Mouse (Mus musculus) intestine, embryonic 16.5 days (tissue): ENCODE data around the gene Psg17. TPM values are rescaled to one million over a fixed set of nuclear protein-coding genes. Genes with fewer than 3 reads are reported as not detected.
"Not testable (repeated sequence)": the region's sequence is repeated elsewhere in the genome, so short reads cannot be mapped to it uniquely, and the experiment has no call there.

Experiments used
- ATAC-seq: fragments of 200-750 bp; cut with Nextera tagmentation; 2 replicates; pipeline ENCODE4 v1.8.0; 2017; ENCODE audit warnings: moderate TSS enrichment, moderate library complexity
- H3K27ac ChIP-seq: fragments of 300-500 bp; sonication (generic); 2 replicates; pipeline ENCODE4 v1.5.1; 2014; ENCODE audit warnings: mild to moderate bottlenecking, low read length
- H3K27me3 ChIP-seq: fragments of 300-500 bp; sonication (generic); replicated peaks from 2 replicates; pipeline ENCODE4 v1.6.1; 2014; ENCODE audit warnings: low read length, control low read depth, mixed read lengths; ENCODE audit not compliant: control insufficient read depth, insufficient read depth
- H3K36me3 ChIP-seq: fragments of 300-500 bp; sonication (generic); 2 replicates; pipeline ENCODE4 v1.6.1; 2014; ENCODE audit warnings: low read length, control low read depth; ENCODE audit not compliant: control insufficient read depth, insufficient read depth
- H3K4me1 ChIP-seq: fragments of 300-500 bp; sonication (generic); 2 replicates; pipeline ENCODE4 v1.6.1; 2014; ENCODE audit warnings: low read length, control low read depth, mixed read lengths; ENCODE audit not compliant: control insufficient read depth, insufficient read depth
- H3K4me2 ChIP-seq: fragments of 300-500 bp; sonication (generic); 2 replicates; pipeline ENCODE4 v1.6.1; 2014; ENCODE audit warnings: low read depth, low read length, control low read depth
- H3K4me3 ChIP-seq: fragments of 300-500 bp; sonication (generic); 2 replicates; pipeline ENCODE4 v1.5.1; 2014; ENCODE audit warnings: mild to moderate bottlenecking, low read length
- H3K9ac ChIP-seq: fragments of 300-500 bp; sonication (generic); 2 replicates; pipeline ENCODE4 v1.6.1; 2014; ENCODE audit warnings: low read depth, low read length
- H3K9me3 ChIP-seq: fragments of 300-500 bp; sonication (generic); 2 replicates; pipeline ENCODE4 v1.6.1; 2016; ENCODE audit warnings: low read length, control low read depth; ENCODE audit not compliant: control insufficient read depth
- WGBS: fragments of 180-500 bp; shearing (Covaris S2); extraction: QIAGEN DNeasy Blood & Tissue Kit; methylation state at CpG from one replicate; pipeline ENCODE4 v1.1.7; 2014; 5-methylcytosine and 5-hydroxymethylcytosine counted together
- polyA plus RNA-seq: library from polyadenylated mRNA; unstranded; fragments of >200 nt; fragmentation: Nextera tagmentation; extraction: Ambion mirVana; gene quantifications from 2 replicates; pipeline ENCODE4 v1.2.1, GENCODE M21; 2015

Psg17 gene
- polyA plus RNA-seq, 1 experiment from 2014 or later, result 0.06 TPM

DNA sequence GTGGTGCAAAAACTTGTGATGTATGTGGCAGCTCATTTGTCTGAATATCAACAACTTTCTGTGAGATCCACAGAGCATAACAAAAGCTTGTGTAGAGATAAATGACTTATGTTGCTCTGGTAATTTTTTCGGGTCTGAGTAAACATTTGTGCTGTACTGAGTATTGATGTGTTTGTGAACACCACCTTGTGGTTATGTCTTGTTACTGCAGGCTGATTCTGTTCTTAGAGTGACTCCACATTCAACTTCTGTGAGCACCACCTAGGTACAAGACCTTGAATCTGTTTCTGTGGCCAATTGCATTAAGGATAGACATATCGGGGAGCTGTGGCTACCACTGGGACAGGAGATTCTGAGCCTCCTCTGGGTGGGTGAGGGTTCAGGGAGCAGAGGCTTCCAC, 40.1 kb downstream of the Psg17 start:
- not testable (repeated sequence) for H3K36me3 ChIP-seq, H3K4me3 ChIP-seq, ATAC-seq, H3K27me3 ChIP-seq, H3K9me3 ChIP-seq, H3K27ac ChIP-seq, H3K9ac ChIP-seq, H3K4me1 ChIP-seq, H3K4me2 ChIP-seq
- WGBS, result 41% methylated on average over 2 of the region's 2 CpGs

DNA sequence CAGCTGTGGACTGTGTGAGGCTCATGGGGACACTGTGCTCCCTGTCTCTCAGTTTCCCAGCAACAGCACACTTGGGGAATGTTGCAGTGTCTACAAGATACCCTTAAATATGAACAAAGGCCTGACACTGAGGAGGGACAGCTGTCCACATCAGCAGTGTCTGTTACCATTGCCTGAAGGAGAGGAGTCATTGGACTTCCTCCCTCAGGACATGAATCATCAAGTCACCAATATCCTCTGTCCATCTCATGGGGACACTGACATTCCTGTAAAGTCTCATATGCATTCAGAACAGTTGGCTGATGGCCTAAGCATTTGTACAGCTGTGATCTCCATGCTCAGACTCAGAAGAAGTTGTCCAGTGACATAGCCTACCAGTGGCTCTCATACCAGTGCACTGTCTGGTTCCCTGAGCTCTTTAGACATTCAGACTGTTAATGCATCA, 42.0 kb downstream of the Psg17 start:
- no peak for ATAC-seq
- Histone ChIP-seq H3K9ac (no peak overlapping the region), H3K4me1 (no peaks in the 10 kb centered on the region), H3K36me3 (no peaks in the 10 kb centered on the region), H3K27me3 (no peaks in the 10 kb centered on the region), H3K4me2 (no peak overlapping the region), H3K27ac (no peak overlapping the region), H3K4me3 (no peak overlapping the region), H3K9me3 (no peaks in the 10 kb centered on the region)

Other genes starting within 250 kb of the Psg17 start
- gene Psg23, start 205.1 kb downstream of the Psg17 start, polyA plus RNA-seq, result not detected in 2 replicates
- not detected in 2 replicates for gene Psg21, start 164.9 kb downstream of the Psg17 start, polyA plus RNA-seq
- gene Psg20, start 135.4 kb downstream of the Psg17 start, polyA plus RNA-seq, result not detected in 2 replicates
- gene Psg22, start 103.5 kb downstream of the Psg17 start, polyA plus RNA-seq, result not detected in 2 replicates
- gene Psg19, start 23.1 kb downstream of the Psg17 start, polyA plus RNA-seq, result not detected in 2 replicates
- 1.1 and 1.3 TPM in 2 replicates for gene Mill2, start 18.4 kb upstream of the Psg17 start, polyA plus RNA-seq
- 101 and 106 TPM in 2 replicates for gene Pglyrp1, start 49.7 kb upstream of the Psg17 start, polyA plus RNA-seq
- gene Ccdc61, start 88.8 kb upstream of the Psg17 start, polyA plus RNA-seq, result 23.7 and 24.7 TPM in 2 replicates
- gene Nova2, start 104.3 kb upstream of the Psg17 start, polyA plus RNA-seq, result 0.34 and 0.40 TPM in 2 replicates
- not detected in 2 replicates for gene Nanos2, start 165.8 kb upstream of the Psg17 start, polyA plus RNA-seq
- 1.7 TPM in 2 replicates for gene Mypop, start 169.6 kb upstream of the Psg17 start, polyA plus RNA-seq
- gene Irf2bp1, start 182.4 kb upstream of the Psg17 start, polyA plus RNA-seq, result 17.0 and 17.1 TPM in 2 replicates
- 28.5 and 30.8 TPM in 2 replicates for gene Foxa3, start 201.9 kb upstream of the Psg17 start, polyA plus RNA-seq
- 23.5 and 24.1 TPM in 2 replicates for gene Sympk, start 202.8 kb upstream of the Psg17 start, polyA plus RNA-seq
- gene Rsph6a, start 233.1 kb upstream of the Psg17 start, polyA plus RNA-seq, result 0.05 TPM in 1 of 2 replicates, not detected in the other